Mouse (Mus musculus) brain, embryonic 14.5 days (tissue): Measurements from ENCODE around the gene Atxn1.

ENCODE experiments used
- CTCF ChIP-seq: fragments of 200-500 bp; IDR thresholded peaks from 2 replicates; pipeline ENCODE4 v1.5.1; 2012; ENCODE audit warnings: inconsistent platforms, mild to moderate bottlenecking, moderate library complexity, borderline replicate concordance; ENCODE audit not compliant: insufficient read depth, insufficient read length; ENCODE audit errors: extremely low read depth
- POLR2A ChIP-seq: fragments of 200-500 bp; IDR thresholded peaks from 2 replicates; pipeline ENCODE4 v1.6.1; 2012; ENCODE audit warnings: mild to moderate bottlenecking, inconsistent platforms, borderline replicate concordance; ENCODE audit not compliant: poor library complexity, insufficient read depth, insufficient read length, severe bottlenecking; ENCODE audit errors: extremely low read depth

DNA sequence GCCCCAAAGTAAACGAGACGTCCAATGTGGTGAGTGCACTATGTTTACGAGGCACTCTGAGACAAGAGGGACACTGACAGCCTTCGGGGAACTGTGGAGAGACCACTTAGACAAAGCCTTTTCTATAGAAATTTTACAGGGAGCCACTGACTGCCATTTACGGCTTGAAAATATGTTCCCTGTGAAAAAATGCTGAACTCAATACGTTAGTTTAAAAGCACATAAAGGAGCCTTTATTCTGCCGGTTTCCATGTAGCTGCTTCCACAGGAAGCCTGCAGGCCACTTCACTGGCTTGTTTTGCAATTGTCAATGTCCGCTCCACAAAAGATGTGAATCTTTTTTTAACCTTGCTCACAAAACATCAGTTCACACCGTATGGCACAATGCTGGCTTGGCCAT lies 186.6 kb downstream of the Atxn1 start:
- no peak for TF ChIP-seq POLR2A
- TF ChIP-seq CTCF: no peak
